Mouse (Mus musculus) brain, embryonic 18.5 days (tissue): Measurements from ENCODE around the gene Tssk1.

Experiments
- DNase-seq: peaks from one replicate; pipeline ENCODE4 v3.0.0-alpha.2; 2012; ENCODE audit warnings: low read depth, low spot score

Gene Tssk1

GRCm38 (mm10) chr16:17945081-17945831 is 51.2 kb downstream of the Tssk1 start:
- no peak for DNase-seq
